Mouse (Mus musculus): ENCODE data around the gene Mapk6.
A peak's percentile ranks its signal among the peaks of the same experiment; 100 is the strongest.
"Not testable (repeated sequence)": the region's sequence is repeated elsewhere in the genome, so short reads cannot be mapped to it uniquely, and the experiment has no call there.

The Mapk6 gene

DNA sequence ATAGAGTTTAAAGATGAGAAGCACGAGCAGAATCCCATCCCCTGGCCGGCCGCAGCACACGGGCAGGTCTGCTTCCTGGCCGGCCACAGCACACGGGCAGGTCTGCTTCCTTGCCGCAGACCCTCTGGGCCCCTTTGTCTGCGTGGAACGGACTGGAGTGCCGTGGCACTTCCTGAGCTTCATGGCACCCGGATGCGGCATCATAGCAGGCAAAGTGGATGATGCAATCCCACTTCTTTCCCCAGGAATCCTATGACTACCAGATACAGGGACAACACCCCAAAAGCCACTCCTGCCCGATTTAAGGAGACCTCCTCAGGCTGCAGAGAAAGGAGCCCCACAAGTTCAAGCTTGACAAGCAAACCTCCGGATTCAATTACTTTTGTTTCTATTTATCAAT, 27.0 kb downstream of the Mapk6 start:
- no peak for DNase-seq (ENCODE audit: low spot score)

DNA sequence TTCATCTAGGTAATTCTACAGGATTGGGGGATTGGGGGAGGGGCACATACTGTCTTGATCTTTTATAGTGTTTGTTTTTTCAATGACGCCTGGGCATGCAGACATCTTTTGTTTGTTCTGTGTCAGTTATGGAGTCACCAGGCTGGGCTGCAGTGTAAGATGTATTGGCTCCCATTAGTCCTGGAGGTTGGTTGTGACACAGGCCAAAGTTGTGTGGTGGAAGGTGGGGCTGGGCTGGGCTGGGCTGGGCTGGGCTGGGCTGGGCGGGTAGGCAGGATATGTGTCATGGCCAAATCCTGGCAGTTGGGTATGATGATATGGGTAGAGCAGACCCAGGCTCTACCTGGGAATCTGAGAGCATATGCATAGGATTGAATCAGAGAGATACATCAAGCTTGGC, 31.0 kb downstream of the Mapk6 start:
- DNase-seq (ENCODE audit: low spot score): no peak

DNA sequence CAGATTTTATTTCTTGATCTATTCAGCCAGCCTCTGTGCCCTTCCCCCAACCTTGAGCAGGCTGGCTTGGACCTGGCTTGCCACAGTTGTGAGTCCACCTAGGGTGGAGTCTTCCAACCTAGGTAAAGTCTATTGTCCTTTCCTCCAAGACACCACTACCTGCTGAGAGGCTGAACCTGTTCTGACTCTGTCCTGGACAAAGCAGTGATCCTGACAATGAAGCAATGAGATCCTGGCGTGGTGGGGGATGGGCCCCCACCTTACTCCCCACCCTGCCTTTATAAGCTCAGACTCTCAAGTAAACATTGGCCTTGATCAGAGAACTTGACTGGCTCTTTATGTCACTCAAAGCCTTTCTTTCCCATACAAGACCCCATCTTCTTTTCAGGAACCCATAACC, 33.4 kb downstream of the Mapk6 start:
- no peak for DNase-seq (ENCODE audit: low spot score)

DNA sequence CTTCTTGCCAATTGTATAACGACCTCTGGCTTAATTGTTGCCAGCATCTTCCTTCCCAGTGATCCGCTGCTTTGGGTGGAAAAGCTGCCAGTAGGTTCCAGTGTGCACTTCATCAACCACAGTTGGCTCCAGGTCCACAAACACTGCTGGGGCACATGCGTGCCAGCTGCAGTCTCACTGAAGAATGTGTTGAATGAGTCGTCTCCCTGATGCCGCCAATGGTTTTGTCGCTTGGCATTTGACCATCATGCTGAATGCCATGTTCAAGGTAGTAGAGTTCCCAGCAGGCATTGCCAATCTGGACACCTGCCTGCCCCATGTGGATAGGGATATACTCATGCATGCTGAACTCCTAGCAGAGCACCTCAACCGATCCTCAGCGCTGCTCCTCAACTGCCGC, 34.2 kb downstream of the Mapk6 start:
- DNase-seq (ENCODE audit: low spot score): no peak

DNA sequence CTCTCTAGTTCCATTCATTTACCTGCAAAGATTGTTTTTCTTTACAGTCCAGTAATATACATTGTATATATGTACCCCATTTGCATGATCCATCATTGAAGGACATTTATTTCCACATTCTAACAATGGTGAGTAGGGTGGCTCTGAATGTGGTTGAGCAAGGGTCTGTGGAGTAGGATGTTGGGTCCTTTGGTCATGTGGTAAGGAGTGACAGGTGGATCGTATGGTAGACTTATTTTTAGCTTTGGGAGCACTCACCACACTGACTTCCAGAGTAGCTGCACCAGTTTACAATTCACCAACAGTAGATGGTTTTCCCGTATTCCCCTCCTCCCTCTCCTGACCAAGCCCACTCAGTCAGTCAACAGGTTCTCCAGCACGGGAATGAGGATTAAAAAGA, 41.0 kb downstream of the Mapk6 start:
- DNase-seq (ENCODE audit: low spot score): no peak

DNA sequence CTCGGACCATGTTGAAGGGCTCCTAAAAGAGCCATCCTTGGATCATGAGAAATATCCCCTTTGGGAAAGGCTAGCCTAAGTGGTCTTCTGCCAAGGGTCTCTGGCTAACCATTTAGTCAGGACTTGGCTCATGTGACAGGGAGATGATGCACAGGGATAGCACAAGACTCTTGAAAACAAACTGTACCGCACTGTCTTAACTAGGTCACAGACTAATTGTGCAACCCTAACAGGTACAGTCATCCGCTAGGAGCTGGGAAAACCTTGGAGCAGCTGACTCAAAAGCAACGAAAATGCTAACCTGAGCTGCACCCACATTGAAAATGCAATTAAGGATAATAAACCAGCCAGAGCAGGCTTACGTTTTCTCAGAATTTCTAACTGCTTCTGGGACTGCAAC, 43.6 kb downstream of the Mapk6 start:
- DNase-seq (ENCODE audit: low spot score): no peak

DNA sequence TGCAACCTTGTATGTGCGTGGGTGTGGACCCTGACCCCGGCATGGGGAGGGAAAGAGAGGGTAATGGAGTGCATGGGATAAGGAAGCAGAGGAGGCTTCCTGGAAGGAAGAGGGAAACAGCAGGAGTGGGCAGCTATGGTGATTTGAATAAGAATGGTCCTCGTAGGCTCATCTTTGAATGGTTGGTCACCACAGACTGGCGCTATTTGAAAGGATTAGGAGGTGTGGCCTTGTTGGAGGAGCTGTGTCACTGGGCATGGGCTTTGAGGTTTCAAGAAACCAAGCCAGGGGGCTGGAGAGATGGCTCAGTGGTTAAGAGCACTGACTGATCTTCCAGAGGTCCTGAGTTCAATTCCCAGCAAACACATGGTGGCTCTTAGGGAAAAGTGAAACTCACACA, 44.6 kb downstream of the Mapk6 start:
- no peak for DNase-seq (ENCODE audit: low spot score)

DNA sequence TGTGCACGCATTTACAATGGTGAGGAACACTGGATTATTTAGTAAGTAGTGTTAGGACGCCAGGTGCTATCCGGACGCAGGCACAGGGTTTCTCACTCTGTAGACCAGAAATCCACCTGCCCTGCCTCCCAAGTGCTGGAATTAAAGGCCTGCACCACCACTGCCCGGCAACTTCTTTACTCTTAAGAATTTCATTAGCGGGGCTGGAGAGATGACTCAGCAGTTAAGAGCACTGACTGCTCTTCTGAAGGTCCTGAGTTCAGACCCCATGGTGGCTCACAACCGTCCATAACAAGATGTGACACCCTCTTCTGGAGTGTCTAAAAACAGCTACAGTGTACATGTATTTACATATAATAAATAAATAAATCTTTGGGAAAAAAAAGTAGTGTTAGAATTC, 46.1 kb downstream of the Mapk6 start:
- DNase-seq (ENCODE audit: low spot score): not testable (repeated sequence)

DNA sequence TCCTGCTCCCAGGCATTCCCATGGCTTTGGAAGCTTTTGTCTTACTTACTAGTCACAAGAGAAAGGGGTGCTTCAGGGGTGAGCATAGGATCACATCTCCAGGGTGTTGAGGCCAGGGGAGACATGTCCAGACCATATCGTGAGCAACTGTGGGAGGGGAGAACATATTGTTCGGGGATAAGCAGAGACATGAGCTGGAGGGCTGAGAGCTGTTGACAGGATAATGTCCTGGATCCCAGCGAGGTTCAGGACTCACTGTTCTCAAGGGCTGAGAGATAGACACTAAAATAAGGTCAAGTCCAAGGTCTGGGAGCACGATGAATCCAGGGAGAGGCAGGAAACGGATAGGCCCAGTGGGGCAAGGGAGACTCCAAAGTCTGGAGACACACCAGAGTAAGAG, 46.8 kb downstream of the Mapk6 start:
- no peak for DNase-seq (ENCODE audit: low spot score)

DNA sequence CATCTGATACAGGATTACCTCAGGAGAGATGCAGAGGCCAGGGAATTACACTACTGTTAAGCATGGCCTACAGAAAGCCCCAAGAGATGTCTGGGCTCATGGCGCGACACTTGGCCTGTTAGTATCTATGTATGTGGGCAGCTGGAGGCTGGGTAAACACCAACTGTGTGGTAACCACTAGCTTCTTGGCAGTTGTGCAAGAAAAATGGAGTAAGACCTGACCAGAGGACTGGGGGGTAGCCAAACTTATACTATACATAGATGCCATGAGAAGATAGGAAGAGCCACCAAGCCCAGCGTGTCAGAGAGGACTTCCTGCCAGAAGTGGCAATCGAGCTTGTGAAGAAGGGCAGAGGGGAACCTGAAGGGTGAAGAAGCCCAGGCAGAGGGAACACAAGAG, 47.6 kb downstream of the Mapk6 start:
- DNase-seq (ENCODE audit: low spot score): no peak

DNA sequence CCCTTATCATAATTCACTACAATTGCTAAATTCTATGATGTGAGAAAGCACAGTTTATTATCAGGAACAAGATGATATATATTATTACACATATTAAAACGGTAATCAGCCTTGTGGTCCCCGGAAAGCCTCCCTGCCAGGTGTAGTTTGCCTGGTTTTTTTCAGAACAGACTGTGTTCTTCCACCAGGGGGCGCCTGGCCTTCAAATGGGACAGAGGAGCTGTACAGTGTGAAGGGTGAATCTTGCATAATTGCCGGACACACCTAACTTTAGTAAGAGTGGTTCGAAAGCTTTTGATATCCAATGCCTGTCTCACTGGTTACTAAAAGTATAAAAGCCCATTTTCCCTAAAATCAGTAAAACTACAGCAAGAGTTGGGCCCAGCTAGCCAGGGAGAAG, 48.1 kb downstream of the Mapk6 start:
- peak; percentile 71 for DNase-seq (ENCODE audit: low spot score)

DNA sequence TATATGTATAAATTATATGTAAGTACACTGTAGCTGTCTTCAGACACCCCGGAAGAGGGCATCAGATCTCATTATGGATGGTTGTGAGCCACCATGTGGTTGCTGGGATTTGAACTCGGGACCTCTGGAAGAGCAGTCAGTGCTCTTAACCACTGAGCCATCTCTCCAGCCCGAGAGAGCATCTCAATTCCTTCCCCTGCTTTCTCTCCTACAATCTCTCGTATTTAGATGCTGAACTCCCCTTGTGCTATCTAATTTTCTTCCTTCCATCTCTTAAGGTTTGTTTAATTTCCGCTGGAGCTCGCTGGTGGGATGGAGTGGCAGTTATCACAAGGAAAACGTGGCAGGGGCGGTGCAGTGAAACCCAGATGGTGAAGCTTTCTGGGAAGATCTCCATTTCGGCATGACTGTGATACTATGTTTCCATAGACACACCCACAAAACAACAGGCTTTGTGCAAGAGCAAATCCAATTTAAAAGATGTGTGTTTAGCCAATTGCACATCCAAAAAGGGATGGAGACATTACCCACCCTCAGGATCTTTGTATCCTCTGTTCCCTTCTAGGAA, 52.6 kb downstream of the Mapk6 start:
- no peak for DNase-seq (ENCODE audit: low spot score)

DNA sequence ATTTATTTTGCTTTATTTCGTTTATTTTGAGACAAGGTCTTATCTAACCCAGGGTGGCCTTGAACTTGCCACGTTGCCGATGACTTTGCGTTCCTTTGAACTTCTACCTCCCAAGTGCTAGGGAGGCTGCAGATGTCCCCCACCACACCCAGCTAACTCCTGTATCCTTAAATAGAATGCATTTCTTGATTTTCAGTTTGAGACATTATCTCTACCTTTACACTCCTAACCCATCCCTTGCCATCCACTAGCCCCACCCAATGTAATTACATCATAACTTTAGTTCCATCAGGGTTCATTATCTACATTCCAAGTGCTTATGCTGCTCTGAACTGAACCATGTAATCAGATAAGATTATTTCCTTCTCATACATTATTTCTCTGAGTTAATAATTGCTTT, 54.0 kb downstream of the Mapk6 start:
- DNase-seq (ENCODE audit: low spot score): no peak

DNA sequence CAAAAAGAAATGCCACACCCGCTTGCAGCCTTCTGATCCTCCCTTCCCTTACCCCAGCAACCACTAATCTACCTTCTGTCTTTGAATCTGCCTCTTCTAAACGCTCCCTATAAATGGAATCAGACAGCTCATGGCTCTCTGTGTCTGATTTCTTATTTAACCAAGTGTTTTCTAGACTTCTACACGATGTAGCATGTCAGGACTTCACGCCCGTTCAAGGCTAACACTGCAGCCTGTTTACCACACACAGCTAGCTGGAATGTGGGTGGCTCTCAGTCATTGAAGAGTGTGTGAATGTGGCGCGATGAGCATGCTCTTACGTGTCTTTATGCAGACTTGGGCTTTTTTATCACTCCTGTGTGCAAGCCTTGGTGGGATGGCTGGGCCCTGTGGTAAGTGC, 56.7 kb downstream of the Mapk6 start:
- DNase-seq (ENCODE audit: low spot score): no peak

DNA sequence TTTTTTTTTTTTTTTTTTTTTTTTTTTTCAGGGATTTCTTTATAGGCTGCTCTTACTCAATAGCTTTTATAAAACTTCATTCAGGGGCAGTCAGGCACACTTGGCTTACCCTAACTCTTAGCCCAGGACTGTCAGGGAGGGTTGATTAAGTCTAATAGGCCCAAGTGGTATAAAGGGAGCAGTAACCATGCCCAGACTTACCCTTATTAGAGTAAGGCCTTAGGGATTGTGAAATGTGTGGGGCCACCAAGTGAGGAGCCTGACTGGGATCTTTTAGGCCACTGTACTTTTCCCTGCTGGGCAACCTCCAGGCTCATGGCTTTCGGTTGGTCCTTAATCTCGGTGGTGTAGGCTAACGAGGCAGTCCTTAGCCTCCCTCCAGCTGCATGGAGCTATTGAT, 61.2 kb downstream of the Mapk6 start:
- no peak for DNase-seq (ENCODE audit: low spot score)

DNA sequence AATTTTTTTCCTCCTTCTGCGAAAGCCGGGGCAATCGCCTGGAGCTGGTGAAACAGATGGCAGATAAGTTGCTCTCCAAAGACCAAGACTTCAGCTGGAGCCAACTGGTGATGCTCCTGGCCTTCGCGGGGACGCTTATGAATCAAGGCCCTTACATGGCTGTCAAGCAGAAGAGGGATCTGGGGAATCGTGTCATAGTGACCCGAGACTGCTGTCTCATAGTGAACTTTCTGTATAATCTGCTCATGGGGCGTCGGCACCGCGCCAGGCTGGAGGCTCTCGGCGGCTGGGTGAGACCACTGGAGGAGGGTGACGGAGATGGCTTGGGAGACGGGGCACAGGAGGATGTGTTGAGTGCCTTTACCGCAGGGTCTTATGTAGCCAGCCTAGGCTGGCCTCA, 61.7 kb downstream of the Mapk6 start:
- no peak for DNase-seq (ENCODE audit: low spot score)

DNA sequence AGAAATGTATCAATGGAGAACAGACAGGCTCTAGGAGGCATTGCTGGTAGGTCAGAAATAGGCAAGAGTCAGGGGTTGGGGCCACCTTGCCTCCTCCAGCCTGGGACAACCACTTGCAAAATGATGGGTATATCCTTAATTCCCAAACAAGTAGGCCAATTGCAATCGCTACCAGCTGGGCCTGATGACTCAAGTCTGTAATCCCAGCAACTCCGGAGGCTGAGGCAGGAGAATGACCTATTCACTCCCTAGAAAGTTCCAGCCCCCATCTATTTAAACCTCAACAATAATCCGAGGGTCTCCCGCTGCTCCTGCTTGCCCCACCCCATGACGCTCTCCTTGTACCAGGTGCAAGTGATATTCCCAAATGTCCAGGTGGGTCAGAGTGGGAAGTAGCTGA, 62.3 kb downstream of the Mapk6 start, which contains the start of gene Bcl2l10:
TSS of gene Bcl2l10 (plus strand) at position 301 of the 400 bp plus-strand sequence.
- DNase-seq (ENCODE audit: low spot score): no peak

DNA sequence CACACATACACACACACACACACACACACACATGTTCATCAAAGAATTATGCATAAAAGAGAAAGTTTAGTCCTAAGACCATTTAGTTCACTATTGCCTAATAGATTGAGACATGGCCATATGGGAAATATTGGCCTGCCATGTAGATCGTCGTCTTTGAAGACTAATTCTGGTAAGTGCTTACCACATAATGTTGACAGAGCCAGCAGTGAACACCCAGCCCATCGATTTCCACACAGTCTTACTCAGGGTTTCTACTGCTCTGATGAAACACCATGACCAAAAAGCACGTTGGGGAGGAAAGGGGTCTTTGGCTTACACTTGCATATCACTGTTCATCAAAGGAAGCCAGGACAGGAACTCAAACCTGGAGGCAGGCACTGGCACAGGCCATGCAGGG, 67.4 kb downstream of the Mapk6 start:
- DNase-seq (ENCODE audit: low spot score): no peak

DNA sequence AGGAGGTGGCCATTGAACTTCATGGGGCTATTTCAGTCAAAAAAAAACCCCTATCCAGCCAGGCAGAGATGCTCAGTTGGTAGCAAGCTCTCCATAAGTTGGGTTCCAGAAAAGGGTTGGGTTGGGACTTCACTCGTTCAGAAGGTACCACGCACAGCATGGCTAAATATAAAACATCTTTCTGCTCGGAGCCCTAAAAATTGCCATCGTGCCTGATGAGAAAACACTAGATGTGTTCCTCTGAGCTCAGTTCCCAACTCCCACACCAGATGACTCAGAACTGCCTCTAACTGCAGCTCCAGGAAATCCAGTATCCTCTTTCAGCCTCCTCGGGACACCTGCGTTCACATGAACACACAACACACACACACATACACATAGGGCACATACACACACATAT, 71.8 kb downstream of the Mapk6 start:
- DNase-seq (ENCODE audit: low spot score): no peak

DNA sequence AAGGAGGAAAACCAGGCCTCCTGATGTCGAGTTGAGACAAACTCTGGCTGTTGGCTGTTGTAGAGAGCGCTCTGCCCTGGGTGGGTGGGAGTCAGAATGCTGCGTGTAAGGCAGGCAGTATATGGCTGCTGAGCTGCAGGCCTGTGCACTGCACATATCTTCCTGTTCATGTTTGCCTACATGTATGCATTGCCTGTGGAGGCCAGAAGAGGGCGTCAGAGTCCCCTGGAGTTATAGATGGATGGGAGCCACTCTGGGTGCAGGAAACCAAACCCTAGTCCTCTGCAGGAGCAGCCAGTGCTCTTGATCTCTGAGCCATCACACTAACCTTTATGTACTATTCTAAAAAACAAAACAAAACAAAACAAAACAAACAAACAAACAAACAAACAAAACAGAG, 75.4 kb downstream of the Mapk6 start:
- DNase-seq (ENCODE audit: low spot score): no peak

DNA sequence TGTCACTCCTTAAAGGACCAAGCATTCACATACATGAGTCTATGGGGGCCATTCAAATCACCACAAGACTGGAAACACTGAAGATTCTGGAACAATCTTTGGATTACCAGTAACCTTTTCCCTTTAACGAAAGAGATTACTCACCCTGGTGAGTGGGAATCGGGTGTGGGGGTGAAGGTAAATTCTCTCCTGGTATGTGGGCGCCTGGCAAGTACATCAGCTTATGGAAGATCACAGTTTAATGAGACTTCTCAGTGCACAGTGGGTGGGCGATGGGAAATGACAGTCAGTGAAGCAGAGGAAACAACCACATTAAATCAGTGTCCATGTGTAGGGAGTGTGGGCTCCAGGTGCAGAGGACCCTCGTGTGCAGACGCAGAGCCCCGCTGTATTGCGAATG, 79.0 kb downstream of the Mapk6 start:
- no peak for DNase-seq (ENCODE audit: low spot score)

DNA sequence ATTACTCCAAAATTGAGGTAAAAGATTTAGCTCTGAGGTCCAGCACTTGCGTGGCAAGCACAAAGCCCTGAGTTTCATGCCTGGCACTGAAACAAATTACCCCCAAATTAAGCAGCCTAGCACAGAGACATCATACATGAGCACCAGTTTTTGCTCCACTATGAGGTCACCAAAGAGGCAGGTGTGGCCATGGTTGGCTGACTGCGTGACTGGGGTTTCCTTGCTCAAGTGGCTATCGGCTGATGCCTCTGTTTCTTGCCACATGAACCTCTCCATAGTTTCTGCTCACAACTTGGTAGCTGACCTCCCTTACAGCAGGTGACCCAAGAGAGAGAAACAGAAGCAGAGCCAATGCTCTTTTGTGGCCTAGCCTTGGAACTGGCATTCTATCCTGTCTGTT, 81.8 kb downstream of the Mapk6 start:
- no peak for DNase-seq (ENCODE audit: low spot score)

DNA sequence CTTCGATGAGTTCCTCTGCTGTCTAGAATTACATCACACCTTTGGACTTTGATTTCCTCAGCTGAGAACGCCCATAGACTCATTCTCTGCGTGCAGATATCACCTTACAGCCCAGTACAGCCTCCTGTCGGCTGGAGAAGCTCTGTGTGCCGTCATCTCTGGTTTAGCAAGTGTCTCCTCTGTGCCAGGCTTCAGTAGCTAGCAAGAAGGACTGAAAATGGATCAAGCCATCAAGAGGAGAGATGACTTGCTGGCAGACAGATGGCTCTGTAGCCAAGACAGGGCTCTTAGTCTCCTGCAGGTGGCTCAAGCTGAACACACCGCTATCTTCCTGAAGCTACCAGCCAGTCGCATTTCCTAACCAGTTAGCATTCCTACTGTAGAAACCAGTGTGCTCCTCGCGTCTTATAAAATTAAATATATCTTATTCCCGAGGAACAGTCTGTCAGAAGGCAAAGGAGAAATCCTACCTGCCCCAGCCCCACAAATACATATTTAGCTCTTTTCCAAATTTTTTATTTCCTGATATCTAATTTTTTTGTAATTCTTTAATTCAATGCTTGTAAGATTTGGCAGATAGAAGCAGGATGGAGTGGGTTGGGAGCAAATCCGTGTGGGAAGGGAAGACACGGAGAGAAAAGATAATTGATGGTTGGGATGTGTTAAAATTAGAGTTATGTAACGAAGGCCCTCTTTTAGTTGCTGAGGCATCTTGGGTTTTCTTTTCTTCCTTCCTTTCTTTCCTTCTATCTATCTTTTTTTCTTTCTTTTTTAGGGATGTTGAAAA, 87.5 kb downstream of the Mapk6 start:
- DNase-seq (ENCODE audit: low spot score): no peak

DNA sequence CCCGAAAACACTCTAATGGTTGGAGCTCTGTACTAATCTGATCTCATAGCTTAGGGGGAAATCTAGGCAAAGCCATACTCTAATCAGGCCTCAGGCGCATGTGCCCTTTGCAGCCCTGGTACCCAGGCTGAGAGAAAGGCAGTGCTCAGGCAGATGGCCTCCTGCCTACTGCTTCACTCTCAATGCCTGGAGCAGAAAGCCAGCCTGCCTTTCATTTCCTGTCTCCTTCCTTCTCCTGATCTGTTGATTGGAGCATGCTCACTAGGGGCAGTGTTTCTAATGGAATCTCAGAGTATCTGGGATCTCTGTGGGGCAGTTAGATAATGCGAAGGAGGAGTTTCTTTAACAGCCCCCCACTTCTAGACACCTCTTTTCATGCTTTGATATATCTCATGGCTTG, 90.4 kb downstream of the Mapk6 start:
- peak; percentile 20 for DNase-seq (ENCODE audit: low spot score)
